Mouse (Mus musculus) right cerebral cortex, postnatal 14 days (tissue): ENCODE results near the gene Fam129a.
"Not testable (repeated sequence)": the region's sequence is repeated elsewhere in the genome, so short reads cannot be mapped to it uniquely, and the experiment has no call there.

Experiments used
- DNase-seq: peaks from one replicate; pipeline ENCODE4 v3.0.0; 2022

Fam129a gene

GRCm38 (mm10) chr1:151670006-151670591, 99.1 kb downstream of the Fam129a start:
- no peak for DNase-seq

- DNase-seq: no peak
These were observed 104.7 kb downstream of the Fam129a start for GRCm38 (mm10) chr1:151675684-151676083.

GRCm38 (mm10) chr1:151677185-151677809, 106.3 kb downstream of the Fam129a start:
- no peak for DNase-seq

- no peak for DNase-seq
These were observed 107.0 kb downstream of the Fam129a start for GRCm38 (mm10) chr1:151677975-151678374.

GRCm38 (mm10) chr1:151679153-151679552, 108.2 kb downstream of the Fam129a start:
- DNase-seq: no peak

GRCm38 (mm10) chr1:151679883-151680613, 109.1 kb downstream of the Fam129a start:
- no peak for DNase-seq

GRCm38 (mm10) chr1:151680971-151681370, 110.0 kb downstream of the Fam129a start:
- no peak for DNase-seq

- no peak for DNase-seq
These were observed 111.9 kb downstream of the Fam129a start for GRCm38 (mm10) chr1:151682896-151683295.

GRCm38 (mm10) chr1:151684451-151684892, 113.5 kb downstream of the Fam129a start:
- DNase-seq: no peak

GRCm38 (mm10) chr1:151684978-151685377, 114.0 kb downstream of the Fam129a start:
- DNase-seq: no peak

- DNase-seq: no peak
These were observed 114.8 kb downstream of the Fam129a start for GRCm38 (mm10) chr1:151685666-151686309.

GRCm38 (mm10) chr1:151686696-151687095, 115.7 kb downstream of the Fam129a start:
- DNase-seq: no peak

GRCm38 (mm10) chr1:151689032-151689431, 118.0 kb downstream of the Fam129a start:
- DNase-seq: no peak

GRCm38 (mm10) chr1:151689561-151689960, 118.6 kb downstream of the Fam129a start:
- DNase-seq: no peak

- DNase-seq: no peak
These were observed 119.1 kb downstream of the Fam129a start for GRCm38 (mm10) chr1:151690061-151690460.

GRCm38 (mm10) chr1:151690583-151691193, 119.7 kb downstream of the Fam129a start:
- DNase-seq: no peak

GRCm38 (mm10) chr1:151692867-151693266, 121.9 kb downstream of the Fam129a start:
- DNase-seq: not testable (repeated sequence)

GRCm38 (mm10) chr1:151696751-151697150, 125.8 kb downstream of the Fam129a start:
- no peak for DNase-seq

GRCm38 (mm10) chr1:151697901-151698641, 127.1 kb downstream of the Fam129a start:
- DNase-seq: no peak

GRCm38 (mm10) chr1:151699363-151699762, 128.4 kb downstream of the Fam129a start:
- DNase-seq: no peak

GRCm38 (mm10) chr1:151702816-151703215, 131.8 kb downstream of the Fam129a start:
- no peak for DNase-seq

GRCm38 (mm10) chr1:151705723-151706396, 134.9 kb downstream of the Fam129a start:
- peak; percentile 68 for DNase-seq
